Mouse (Mus musculus): ENCODE results near the gene Ess2.

DNA sequence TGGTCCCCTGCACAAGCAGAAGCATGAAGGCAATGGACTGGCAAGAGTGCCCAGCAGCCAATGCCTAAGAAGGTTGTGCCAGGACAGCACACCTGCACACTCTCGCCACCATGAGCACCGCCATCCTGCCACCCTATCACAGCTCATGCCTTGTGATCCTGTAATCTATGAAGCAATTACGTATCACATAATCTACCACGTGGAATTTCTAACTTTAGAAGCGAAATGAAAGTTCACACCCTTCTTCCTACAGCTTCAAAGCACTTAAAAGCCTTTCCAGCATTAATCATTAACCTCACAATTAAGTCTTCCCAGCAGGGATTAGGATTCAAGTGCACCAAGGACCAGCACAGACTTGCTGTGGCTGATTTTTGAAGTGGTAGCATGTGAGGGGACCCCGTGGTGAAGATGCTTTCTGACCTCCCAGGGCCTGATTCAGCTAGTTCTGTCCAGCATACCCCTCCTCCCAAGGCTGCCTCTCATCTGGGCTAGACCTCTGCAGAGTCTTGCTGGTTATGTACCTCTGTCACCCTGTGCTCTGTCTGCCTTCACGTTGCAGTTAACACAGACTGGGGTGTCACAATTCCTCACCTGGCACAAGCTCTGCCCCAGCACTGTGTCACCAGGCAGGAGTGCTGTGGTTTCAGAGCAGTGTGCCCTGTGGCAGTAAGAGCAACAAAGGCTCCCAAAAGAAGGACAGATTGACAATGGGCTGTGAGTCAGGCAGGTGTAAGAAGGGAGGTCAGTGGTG is 34.1 kb upstream of the Ess2 start:
- no peak for TF ChIP-seq POLR2A (IDR thresholded peaks at IDR 0.05; ENCODE audit: extremely low read depth, insufficient read depth, low read length)
- no peak for TF ChIP-seq CTCF (IDR thresholded peaks at IDR 0.05; ENCODE audit: low read depth, low read length)

Data from liver, adult 2 months (tissue).